Mouse (Mus musculus): Measurements from ENCODE around the gene Exph5.

DNA sequence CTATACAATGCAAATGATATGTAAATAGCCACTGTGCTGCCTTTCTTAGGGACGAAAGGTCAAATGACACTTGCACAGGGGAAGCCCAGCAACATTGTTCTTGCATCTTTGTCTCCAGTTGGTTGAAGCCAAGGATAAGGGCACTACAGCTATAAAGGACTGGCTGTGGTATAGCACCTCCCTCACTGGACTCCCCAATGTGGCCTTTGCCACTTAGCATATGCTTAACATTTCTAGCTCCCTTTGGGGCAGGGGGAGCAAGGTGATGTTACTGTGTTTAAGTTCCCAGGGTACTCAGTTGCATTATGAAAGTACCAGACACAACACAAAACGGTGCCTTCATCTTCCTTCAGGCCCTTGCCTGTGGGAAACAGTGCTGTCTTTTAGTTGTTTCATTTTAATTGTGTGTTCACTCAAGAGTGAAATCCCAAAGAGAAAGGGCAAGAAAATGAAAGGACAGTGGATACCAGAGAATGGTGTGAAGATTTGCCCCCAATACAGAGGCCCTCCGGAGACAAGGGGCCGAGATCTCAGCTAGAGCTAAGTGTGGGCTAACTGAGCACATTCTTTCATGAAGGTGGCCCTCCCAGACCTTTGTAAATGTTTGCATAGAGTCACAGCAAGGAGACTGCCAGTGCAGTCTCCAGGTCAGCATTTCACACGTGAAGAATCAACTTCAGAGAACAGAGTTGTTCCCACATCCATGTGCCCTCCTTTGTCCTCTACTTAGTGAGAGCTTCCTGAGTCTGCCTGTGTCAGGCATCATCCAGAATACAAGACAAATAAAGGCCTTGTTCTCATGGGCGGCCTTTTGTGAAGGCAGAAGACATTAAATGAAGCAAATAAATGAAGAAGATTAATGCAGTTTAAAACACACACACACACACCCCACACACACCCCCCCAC, 28.1 kb downstream of the Exph5 start:
- TF ChIP-seq CTCF (IDR thresholded peaks at IDR 0.05; ENCODE audit: low read depth) = no peak
- TF ChIP-seq EP300 (IDR thresholded peaks at IDR 0.05; ENCODE audit: low read depth) = no peak
